Mouse (Mus musculus) kidney, adult 11 months (tissue): ENCODE measurements at regions not wholly inside any gene's neighbourhood (a gene's known extent, or its start where the extent isn't known, plus 50 kb on each side); places are given as distances from the start of the nearest gene placed in this dataset.

Experiments used
- DNase-seq: peaks from one replicate; pipeline ENCODE4 v3.0.0; 2022

DNA sequence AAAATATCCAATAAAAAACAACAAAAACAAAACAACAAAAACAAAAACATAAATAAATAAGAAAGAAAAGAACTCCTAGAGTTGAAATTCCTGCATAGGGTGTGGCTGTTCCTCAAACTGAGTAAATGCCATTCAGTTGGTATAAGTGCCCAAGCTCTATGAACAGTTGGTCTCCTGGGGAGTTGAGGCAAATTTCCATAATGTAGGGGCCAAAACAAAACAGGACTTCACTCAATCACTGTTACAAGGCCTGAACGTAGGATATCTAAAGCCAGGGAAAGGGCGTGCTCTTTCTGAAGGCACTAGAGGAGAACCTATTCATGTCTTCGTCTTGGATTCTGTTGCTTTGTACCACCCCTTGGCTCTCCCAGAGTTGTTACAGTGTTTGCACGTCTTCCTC, 188.5 kb upstream of the Maf start:
- no peak for DNase-seq

DNA sequence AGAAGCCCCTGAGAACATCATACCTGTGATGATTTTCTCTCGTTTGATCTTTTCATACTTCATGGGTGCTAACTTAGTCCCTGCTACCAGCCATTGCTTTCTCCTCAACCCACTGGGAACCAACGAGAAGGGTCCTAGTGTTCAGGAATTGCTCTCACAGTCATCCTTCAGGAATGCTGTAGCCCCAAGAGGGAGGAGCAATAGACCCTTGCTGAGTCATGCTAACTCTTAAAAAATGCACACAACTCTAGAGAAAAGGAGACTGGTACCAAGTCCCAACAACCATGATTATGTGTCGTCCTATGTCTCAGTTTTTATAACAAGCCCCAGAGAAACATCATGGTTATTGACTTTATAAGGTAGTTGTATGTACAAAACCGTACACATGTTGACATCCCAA, 180.7 kb upstream of the Maf start:
- DNase-seq, result no peak

DNA sequence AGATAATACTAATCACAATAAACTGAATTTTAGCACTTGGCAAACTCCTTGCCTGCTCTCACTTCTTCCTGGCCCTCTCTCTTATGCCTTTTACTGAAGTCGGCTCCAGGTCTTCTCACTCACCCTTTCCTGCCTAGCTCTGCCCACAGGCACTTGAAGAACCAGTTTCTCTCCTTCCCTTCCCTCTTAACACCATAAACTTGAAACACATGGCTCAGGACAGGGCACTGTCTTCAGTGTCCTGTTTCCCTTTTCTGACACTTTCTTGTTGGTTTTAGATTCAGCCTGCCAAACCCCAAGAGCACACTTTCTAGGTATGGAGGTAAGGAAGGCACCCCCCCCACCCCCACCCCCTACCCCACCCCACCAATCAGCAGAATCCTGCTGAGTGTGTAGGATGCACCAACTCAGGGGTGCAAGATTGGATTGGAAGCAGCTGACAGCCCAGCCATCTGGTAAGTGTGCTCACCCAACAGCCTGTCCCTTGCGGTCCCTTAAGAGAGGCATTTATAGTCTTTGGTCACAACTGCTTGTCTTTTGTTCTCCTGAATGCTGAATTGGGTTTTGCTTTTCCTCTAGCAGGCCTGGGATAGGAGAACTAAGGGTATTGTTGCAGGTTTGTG, 177.6 kb upstream of the Maf start:
- no peak for DNase-seq

DNA sequence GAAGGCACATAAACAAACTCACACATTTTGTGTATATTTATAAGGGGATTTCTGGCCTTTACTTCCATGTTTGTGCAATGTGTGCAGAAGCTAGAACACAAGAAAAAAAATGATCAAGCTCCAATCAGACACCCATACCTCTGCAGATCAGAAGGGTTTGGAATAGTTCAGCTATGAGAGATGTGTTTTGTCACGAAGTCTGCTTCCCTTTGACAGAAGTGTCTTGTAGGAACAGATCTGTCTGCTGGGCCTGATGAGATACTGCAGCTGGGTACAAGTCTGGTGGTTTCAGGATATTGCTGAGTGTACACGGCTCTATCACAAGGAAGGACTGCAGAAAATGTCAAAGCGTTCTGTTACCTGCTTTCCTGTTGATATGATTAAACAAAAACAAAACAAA, 176.2 kb upstream of the Maf start:
- no peak for DNase-seq

DNA sequence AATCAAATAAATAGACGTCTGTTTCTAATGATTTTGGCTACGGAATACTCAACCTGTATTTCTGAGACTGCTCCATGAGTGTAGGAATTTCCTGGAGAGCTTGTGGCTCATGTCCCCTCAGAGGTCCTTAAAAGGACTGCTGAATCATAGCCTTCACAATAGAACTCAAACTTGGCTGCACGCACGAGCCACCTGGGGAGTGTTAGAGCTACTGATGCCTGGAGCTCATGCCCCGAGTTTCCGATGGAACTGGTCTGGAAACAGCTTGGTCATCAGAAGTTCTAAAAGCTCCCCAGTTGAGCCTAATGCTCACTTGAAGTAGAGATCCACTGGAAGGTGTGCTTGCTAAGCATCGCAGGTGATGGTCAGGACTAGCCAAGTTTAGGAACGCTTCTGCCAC, 174.3 kb upstream of the Maf start:
- DNase-seq, result no peak

DNA sequence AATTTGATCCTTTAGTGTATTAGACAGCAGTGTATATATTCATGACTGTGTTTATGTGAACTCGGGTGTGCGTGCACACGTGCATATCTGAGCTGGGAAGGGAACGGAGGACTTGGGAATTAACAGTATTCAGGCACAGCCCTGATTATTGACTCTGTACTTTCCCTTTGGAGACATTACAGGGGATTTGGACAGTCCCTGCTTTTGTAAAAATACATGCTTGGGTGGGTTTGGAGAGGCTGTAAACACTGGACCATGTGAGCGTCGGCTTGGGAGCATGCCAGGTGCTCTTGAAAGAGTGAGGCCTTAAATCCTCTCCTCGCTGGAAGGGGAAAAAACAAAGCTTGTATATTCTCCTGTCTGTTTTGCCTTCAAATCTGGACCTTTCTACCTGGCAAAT, 167.2 kb upstream of the Maf start:
- DNase-seq, result peak; percentile 59

DNA sequence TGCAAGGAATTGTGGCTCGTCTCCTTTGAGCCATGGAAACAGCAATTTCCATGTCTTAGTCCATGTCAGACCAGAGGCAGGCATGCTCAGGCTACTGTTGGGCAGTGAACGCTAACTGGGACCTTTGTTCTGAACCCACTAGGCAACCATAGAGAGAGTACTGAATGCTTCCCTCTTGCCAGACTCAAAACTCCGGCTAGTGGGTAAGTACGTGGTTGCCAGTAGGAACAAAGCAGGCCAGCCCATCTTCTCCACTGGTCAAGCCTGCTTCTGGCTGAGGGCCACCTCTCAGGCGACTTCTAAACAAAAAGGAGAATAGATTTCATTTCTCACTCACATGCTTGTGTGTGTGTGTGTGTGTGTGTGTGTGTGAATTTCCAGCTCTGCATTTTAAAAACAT, 163.8 kb upstream of the Maf start:
- DNase-seq, result no peak

DNA sequence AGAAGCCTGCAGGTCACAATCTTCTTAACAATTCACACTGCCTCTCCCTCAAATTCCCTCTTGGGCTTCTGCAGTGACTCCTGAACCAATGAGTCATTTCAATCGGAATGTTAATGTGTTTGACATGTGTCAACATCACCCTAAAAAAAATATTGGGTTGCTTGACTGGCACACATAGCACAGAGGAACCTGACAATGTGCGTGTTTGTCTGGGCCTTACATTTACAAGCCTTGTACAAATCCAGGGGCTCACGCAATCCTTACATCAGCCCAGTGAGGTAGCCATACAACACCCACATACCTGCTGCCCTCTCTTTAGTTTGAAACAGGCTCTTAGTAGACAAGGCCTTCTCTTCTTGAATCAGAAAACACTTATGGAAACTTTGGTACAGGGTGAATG, 153.8 kb upstream of the Maf start:
- no peak for DNase-seq

DNA sequence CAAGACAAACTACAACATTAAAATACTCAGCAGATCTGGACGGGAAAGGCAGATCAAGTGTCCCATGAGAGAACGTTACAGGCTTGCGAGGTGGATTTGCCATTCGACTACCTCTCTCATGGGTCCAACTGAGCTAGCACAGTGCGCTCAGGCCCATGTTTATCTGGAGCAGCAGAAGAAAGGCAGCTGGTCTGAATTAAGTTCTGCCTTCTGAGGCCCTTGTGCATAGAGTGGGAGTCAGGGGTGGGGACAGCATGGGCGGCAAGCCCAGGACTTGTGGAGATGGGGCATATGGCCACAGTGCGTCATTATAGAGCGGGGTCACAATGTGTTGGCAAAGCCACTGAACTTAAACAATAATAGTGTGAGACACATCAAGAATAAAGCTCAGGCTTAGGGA, 151.8 kb upstream of the Maf start:
- no peak for DNase-seq

DNA sequence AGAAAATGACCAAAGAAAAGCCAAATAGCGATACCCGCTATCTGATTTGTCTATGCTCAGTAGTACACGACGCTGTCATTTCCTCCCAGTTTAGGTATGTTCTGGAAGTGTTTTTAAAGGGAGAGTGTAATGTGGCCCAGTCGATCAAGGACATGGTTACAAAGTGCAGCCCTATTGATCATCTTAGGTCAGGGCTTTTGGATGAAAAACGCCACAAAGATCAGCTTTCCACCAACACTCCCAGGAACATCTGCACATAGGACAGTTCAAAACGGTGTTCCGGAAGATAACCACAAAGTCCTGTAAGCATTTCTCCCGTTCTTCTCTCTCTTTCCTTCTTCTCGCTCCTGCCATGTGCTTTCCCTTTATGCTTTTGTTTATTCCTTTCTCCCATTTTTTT, 149.2 kb upstream of the Maf start:
- DNase-seq, result no peak

DNA sequence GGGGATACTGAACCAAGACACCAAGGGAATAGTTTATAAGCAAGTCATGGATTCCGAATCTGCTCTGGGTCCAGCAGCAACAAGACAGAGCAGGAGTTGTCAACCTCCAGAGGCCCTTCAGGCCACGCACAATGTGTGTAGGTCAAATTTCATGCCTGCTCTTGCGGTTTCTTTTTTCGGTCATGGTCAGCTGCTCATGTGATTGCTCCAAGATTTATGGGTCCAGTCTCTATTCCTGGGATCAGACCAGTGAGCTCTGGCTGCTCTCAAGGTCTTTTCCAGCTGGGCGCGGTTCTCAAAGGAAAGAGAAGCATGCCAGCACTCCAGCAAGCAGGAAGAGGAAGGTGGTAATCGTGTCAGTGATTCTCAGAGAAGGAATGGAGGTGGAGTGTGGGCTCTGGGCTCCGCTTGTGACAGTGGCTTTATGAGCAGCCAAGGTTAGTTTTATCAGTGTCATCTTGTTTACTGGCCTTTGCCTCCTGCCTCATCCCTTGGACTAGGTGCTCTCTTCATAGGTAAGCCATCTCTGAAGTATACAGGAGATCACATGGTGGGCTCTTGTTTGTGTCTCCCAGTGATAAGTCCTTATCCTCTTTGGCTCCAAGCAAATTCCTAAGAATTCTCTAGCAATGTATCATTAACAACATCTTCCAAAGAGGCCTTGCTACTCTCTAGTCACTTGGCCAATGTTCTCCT, 148.5 kb upstream of the Maf start:
- peak; percentile 73 for DNase-seq

DNA sequence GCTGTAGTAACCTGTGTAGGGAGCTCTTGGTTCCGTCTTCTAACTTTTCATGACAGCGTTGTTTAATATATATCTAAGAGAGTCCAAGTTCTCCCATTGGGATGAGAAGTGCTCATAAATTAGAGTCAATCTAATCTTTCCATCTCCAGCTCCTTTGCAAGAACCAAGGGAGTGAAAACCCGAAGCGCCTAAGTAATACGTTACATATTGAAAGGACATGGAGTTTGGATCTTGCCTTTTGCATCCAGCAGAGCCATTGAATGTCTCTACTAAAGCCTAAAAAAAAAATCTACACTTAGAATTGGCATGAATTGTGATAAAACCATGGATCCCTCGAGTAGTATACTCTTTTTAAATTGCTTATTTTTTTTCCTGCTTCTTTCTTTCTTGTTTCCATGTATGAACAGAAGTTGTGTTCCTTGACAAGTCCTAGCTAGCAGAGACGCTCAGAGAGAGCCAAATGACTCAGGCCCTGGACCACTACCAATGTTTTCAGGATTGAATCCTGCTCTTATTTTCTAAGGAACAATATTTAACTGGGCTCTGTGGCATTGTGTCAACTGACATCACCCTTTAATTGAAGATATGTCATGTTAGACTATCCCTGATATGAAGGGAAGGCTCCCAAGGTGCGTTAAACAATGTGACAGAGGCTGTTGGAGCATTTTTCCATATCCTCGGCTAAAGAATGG, 146.8 kb upstream of the Maf start:
- DNase-seq, result no peak

DNA sequence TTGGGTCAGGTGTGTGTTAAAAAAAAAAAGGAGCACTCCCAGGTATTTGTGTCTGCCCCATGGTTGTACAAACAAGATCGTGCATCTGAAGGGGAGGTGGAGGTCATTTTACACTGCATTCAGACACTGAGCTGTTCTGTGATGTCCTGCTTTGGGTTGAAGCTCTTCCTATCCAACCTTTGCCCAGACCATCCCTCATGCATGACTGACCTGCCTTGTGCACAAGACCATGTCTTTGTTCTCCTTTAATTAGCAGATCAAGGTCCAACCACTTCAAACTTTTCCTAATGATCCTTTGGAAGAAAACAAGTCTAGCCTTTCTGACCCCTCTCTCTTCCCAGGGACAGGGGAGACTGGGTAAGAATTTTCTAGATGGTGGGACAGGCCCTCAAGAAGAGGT, 143.0 kb upstream of the Maf start:
- peak; percentile 85 for DNase-seq

DNA sequence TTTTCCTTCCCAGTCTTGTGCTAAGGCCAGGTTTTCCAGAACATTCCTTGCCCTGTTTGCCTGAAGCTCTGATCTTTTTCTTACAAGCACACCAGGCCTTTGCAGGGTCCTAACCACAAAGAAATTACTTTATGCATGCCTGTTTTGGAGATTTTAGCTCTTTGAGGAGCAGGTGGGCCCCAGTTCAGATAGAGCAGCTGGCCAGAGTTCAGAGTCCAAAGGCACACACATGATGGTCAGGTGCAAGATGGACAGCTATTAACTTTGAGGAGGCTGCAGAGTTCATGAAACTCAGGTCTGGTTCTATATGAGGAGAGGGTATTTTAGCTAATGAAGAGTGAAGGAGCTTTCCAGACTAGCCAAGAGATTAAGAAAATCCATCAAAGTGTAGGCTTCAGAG, 125.8 kb upstream of the Maf start:
- peak; percentile 55 for DNase-seq

DNA sequence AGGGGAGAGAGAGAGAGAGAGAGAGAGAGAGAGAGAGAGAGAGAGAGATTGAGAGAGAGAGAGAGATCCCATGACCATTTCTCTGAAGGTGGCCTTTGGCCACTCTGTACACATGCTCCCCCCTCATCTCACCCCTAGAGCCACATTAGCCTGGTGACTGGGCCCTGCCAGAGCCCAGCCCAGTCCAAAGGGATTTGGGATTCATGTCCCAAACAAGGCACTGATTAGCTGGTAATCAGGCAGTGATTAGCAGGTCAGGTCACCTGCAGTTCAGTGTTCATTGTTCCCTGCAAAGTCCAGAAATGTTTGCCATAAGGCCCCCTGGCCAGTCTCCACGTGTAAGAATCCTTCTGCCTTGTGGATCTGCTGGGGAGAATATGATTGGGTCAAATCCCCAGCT, 124.1 kb upstream of the Maf start:
- DNase-seq, result peak; percentile 72

DNA sequence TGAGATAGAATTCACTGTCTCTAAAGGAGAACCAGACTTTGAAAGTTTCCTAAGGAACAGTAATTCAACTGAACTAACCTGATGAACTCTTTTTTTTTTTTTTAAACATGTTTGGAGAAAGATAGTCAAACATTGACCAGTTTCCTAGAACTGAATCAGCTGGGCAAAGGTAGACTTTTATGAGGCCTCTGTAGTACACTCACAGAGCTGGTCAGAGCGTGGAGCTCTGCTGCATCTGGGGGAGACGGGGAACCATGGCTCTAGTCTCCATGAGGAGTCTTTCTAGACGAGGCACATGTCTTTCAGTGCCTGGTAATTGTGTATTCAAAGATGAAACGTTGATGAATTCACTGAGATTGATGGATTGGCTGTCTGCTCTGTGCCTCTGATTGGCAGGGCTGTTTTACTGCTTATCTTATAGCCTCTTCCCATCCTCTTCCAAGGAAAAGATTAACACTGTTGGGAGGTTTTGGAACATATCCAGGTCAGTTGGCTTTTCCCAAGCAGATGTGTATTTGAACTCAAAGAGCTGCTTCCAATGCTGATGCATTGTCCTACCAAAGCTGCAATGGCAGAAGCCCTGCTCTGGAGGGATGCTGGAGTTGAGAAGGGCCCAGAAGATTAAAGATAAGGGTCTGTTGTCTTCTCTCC, 122.5 kb upstream of the Maf start:
- peak; percentile 73 for DNase-seq

DNA sequence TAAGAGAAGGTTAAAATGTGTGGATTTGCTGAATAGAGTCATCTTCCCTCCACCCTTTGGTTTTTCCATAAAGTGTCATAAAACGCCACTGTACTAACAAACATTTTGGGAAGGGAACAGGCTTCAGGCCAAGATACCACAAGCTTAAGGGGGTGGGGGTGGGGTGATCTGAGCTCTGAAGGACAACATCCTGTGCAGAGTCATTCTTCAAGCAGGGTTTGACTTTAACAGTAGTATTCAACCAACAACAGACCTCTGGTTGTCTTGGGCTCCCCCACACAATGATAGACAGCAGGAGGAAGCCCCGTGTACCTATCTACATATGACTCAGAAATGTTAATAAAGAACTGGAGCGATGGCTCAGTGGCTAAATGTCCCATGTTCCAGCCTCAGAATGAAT, 118.9 kb upstream of the Maf start:
- DNase-seq, result no peak

DNA sequence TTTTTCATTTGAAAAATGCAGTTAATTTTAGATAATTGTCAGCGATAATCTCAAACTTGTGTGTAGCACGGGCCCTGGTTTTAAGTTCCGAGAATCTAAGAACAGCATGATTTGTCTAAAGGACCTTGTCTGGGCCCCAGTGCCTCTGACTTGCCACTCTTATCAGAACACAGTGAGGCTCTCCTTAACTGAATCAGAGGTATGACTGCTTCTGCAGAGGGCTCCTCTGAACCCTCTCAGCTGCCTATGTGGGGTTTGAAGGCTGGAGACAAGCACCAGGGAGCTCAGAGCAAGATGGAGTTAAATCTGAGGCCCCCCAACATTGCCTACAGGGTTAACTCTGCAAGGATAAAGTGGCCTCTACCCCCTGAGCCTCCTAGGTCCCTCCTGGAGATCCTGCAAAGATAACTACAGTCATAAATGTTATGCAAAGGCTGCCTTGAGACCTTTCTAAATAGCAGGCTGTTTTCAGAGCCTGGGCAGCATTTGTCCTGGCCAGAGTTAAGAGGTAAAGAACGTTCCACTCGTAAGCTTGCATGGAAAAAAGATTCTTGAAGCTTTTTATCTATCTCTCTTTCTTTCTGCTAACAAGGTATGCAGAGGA, 118.4 kb upstream of the Maf start:
- no peak for DNase-seq

DNA sequence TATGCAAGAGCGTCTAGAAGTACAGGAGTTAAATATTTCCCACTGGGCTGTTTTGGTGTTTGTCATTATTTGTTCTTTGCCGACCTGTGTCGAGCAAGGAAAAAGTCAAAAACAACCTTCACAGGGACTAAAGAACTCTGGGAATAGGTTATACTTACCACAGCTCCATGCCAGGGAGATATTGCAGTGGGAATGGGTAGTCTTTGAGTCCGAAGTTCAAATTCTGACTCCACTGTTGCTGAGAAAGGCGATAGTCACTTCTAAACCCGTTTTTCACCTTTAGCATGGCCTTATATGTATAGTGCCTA, 116.8 kb upstream of the Maf start:
- peak; percentile 60 for DNase-seq

DNA sequence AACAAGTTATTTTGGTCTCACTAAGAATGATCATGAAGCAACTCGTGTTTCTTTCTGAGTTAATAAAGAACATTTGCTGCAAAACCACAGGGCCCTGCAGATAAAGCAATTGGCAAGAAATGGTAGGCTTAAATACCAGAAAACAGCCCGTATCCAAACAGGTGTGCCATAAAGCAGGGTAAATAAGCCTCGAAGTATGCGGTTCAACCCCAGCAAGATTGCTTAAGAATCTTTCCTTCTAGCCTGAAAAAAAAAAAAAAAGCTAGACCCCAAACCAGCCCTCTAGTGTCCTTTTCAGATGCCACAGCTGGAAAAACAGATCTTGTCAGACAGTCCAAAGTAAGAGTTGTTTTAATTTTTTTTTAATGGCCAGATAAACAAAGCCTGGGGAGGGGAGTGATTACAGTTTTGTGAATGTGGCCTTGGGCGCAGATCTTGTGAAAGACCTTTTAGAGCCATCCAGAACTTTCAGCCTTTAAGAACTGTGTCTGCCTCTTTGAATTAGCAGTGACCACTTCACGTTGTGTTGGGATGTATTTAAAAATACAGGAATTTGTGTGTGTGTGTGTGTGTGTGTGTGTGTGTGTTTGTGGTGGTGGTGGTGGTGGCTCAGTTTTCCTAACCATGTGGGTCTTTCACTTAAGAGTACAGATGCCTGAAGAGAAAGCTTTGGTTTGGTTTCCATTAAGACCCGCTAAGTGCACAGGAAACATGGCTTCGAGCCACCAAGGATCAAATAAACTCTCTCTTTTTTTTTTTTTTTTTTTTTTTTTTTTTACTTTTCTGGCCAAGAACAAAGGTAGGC, 116.3 kb upstream of the Maf start:
- DNase-seq, result peak; percentile 26

DNA sequence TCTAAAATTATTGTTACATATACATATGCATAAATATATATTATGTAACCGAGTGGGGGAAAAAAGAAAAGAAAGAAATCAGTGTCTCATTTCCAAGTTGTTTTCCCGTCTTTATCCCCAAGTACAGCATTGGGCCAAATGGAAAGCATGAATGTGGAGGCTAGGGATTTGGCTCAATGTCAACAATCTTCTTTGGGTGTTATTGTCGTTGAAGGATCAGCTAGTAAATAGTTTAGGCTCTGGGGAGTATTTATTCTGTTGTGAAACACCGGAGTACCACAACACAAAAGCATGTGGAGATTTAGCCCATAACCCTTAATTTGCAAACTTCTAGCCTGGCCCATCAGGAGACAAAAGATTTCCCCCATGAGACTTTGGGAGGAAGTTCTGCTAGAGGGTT, 105.8 kb upstream of the Maf start:
- DNase-seq, result no peak

DNA sequence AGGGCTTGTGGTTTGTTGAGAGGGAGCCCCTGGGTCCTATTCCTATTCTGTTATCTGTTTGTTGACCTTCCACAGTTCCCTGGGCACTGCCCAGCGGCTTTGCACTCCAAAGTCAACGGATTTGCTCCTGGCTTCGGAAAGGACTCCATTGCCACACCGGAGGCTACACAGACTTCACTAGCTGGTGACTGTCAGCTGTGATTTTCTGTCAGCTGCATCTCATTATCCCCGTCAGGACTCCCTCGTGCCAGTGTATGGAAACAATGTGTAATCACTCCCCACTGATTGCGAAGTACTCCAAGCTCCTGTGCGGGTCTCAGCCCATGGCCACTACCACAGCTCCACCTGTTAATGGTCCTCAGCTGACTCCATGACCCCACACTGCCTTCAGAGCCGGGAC, 99.0 kb upstream of the Maf start:
- no peak for DNase-seq

DNA sequence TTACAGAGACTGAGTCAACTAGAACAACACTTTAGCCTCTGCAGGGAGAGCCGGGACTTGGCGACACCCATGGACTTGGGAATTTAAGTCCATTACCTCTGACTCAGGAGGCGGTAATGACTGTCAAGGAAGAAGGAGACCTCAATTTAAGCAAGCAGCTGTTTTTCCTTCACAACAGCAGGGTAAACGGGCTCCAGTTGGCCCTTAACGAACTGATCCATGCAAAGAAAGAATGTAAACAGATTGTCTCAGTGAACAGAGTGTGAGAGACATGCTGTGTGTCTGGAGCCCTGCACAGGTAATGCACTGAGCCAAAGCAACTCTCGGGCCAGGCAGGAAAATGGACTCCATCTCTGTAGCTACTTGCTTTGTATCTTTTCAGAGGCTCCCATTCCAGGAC, 98.5 kb upstream of the Maf start:
- no peak for DNase-seq
